Mouse (Mus musculus) kidney, adult 18-20 months (tissue): ENCODE data around the gene Cramp1l.
"Not testable (repeated sequence)": the region's sequence is repeated elsewhere in the genome, so short reads cannot be mapped to it uniquely, and the experiment has no call there.

Experiments used
- DNase-seq: peaks from one replicate; pipeline ENCODE4 v3.0.0; 2021

Cramp1l gene

GRCm38 (mm10) chr17:24953291-24953690 is 62.3 kb downstream of the Cramp1l start:
- peak; percentile 66 for DNase-seq

- no peak for DNase-seq
Measured at GRCm38 (mm10) chr17:24950671-24951070, 64.9 kb downstream of the Cramp1l start.

GRCm38 (mm10) chr17:24948204-24948603 is 67.4 kb downstream of the Cramp1l start:
- no peak for DNase-seq

GRCm38 (mm10) chr17:24943589-24943988 is 72.0 kb downstream of the Cramp1l start:
- DNase-seq, result not testable (repeated sequence)

- no peak for DNase-seq
Measured at GRCm38 (mm10) chr17:24943036-24943435, 72.6 kb downstream of the Cramp1l start.

GRCm38 (mm10) chr17:24942453-24942852 is 73.1 kb downstream of the Cramp1l start:
- peak; percentile 70 for DNase-seq

GRCm38 (mm10) chr17:24937266-24937665 is 78.3 kb downstream of the Cramp1l start:
- DNase-seq, result no peak

GRCm38 (mm10) chr17:24936259-24937237 is 79.0 kb downstream of the Cramp1l start, which contains the start of gene Mapk8ip3:
Mapk8ip3 (minus strand) TSS chr17:24936977.
- peak; percentile 96 for DNase-seq

- DNase-seq, result no peak
Measured at GRCm38 (mm10) chr17:24935666-24936065, 79.9 kb downstream of the Cramp1l start.

GRCm38 (mm10) chr17:24934926-24935325 is 80.7 kb downstream of the Cramp1l start:
- DNase-seq, result no peak

- DNase-seq, result no peak
Measured at GRCm38 (mm10) chr17:24933163-24933562, 82.4 kb downstream of the Cramp1l start.

GRCm38 (mm10) chr17:24932431-24932830 is 83.2 kb downstream of the Cramp1l start:
- no peak for DNase-seq

GRCm38 (mm10) chr17:24929506-24929905 is 86.1 kb downstream of the Cramp1l start:
- no peak for DNase-seq

GRCm38 (mm10) chr17:24923246-24923645 is 92.3 kb downstream of the Cramp1l start:
- no peak for DNase-seq

GRCm38 (mm10) chr17:24913984-24914383 is 101.6 kb downstream of the Cramp1l start:
- no peak for DNase-seq
